Mouse (Mus musculus): ENCODE measurements around the gene Gm9970. TPM values are rescaled to one million over a fixed set of nuclear protein-coding genes. Genes with fewer than 3 reads are reported as not detected.
A peak's percentile ranks its signal among the peaks of the same experiment; 100 is the strongest.

Gm9970 gene
- total and polyA plus RNA-seq, 3 experiments, result 0.10 TPM; not detected in 2

DNA sequence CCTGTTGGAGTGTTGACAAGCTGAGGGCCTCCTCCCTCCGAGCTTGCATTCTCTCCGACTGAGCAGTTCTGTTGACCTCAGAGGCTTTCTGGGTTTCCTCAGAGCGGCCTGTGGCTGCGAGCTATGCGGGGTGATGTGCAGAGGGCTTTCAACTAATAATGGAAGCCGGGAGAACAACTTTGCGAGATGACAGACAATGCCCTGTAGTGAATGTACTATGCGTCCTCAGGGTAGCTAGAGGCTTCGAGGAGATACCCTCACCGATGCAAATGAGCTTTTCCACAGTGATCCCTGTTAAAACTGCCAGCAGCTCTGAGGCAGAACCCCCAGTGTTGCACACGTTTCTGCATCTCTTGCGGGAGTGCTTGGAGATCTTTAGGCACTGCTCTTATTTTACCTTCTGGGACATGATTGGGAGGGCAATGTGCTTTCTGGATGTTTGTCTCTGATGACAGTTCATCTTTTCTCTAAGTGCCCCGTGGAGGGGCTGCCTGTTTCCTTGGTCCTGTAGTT is 546 bp upstream of the Gm9970 start:
- H3K9me3 ChIP-seq (replicated peaks), result no peaks in the 10 kb centered on the region
- peak overlapping the region; percentile 92 for H3K4me3 ChIP-seq (ENCODE audit: low read depth, low read length)
- TF ChIP-seq GATA2 (IDR thresholded peaks at IDR 0.05; ENCODE audit: borderline replicate concordance, low read depth, low read length) (no peak), CTCF (IDR thresholded peaks at IDR 0.05; ENCODE audit: low read depth, low read length) (no peak), GATA1 (IDR thresholded peaks at IDR 0.05; ENCODE audit: borderline replicate concordance, low read length) (no peak), TAL1 (conservative IDR thresholded peaks at IDR 0.05; ENCODE audit: low read depth, low read length) (no peak), POLR2AphosphoS5 (IDR thresholded peaks at IDR 0.05; ENCODE audit: insufficient replicate concordance, low read depth, low read length) (no peak)
- DNase-seq (ENCODE audit: low spot score), result no peak
- peaks cover 14% of the 10 kb centered on the region for H3K4me1 ChIP-seq (ENCODE audit: insufficient read depth, low read depth, low read length)
- H3K36me3 ChIP-seq (replicated peaks), result peaks cover 31% of the 10 kb centered on the region
- peaks cover 3% of the 10 kb centered on the region; the same call in 1 of the 2 replicates for H3K27me3 ChIP-seq (ENCODE audit: insufficient read depth, low read length)
- no peak for ATAC-seq (ENCODE audit: extremely low read depth, insufficient number of reproducible peaks, low FRiP score, poor library complexity, severe bottlenecking)

DNA sequence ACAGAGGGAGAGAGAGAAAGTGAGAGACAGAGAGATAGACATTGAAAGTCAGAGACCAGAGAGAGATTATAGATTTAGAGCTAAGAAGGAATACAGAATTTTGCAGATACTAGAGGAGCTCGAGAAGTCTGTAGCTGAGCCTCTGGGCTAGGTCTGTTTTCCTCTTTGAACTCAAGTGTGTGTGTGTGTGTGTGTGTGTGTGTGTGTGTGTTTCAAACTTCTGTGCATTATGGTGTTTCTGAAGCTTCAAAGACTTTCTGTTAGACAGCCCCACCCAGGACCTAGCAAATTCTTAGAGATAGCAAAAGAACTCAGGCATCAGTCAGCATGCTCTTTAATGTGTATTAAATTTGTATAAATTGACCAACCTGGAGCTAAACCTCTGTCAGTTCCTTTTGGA is 14.4 kb downstream of the Gm9970 start:
- H3K4me3 ChIP-seq (ENCODE audit: low read depth, low read length), result no peak overlapping the region
- H3K36me3 ChIP-seq (replicated peaks), result no peaks in the 10 kb centered on the region
- peaks cover 9% of the 10 kb centered on the region; the same call in 1 of the 2 replicates for H3K4me1 ChIP-seq (ENCODE audit: insufficient read depth, low read depth, low read length)
- DNase-seq (ENCODE audit: low spot score), result no peak
- no peak for ATAC-seq (ENCODE audit: extremely low read depth, insufficient number of reproducible peaks, low FRiP score, poor library complexity, severe bottlenecking)
- TF ChIP-seq CTCF (IDR thresholded peaks at IDR 0.05; ENCODE audit: low read depth, low read length) (no peak), POLR2AphosphoS5 (IDR thresholded peaks at IDR 0.05; ENCODE audit: insufficient replicate concordance, low read depth, low read length) (no peak), TAL1 (conservative IDR thresholded peaks at IDR 0.05; ENCODE audit: low read depth, low read length) (no peak), GATA1 (IDR thresholded peaks at IDR 0.05; ENCODE audit: borderline replicate concordance, low read length) (no peak), GATA2 (IDR thresholded peaks at IDR 0.05; ENCODE audit: borderline replicate concordance, low read depth, low read length) (no peak)
- no peaks in the 10 kb centered on the region for H3K9me3 ChIP-seq (replicated peaks)
- peaks cover 4% of the 10 kb centered on the region; the same call in 1 of the 2 replicates for H3K27me3 ChIP-seq (ENCODE audit: insufficient read depth, low read length)

DNA sequence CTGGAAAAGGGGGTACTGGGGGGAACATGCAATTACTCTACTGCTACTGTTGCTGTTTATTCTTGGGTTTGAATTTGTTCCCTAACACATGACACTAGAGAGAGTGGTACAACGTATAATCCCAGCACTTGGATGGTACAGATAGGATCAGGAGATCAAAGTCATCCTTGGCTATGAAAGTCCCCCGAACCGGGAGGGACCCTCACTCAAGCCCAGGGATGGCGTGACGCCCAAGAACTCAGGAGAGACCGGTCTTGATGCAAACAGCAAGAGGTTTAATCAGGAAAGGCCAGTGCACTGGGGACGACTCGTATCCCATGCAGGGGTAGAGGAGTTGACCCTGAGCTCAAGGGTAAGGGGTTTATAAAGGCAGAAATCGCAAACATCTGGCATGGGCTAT is 18.3 kb downstream of the Gm9970 start:
- Histone ChIP-seq H3K4me1 (ENCODE audit: insufficient read depth, low read depth, low read length) (peaks cover 16% of the 10 kb centered on the region), H3K4me3 (ENCODE audit: low read depth, low read length) (no peak overlapping the region), H3K9me3 (replicated peaks) (no peaks in the 10 kb centered on the region), H3K27me3 (ENCODE audit: insufficient read depth, low read length) (no peaks in the 10 kb centered on the region), H3K36me3 (replicated peaks) (no peaks in the 10 kb centered on the region)
- no peak for ATAC-seq (ENCODE audit: extremely low read depth, insufficient number of reproducible peaks, low FRiP score, poor library complexity, severe bottlenecking)
- no peak for DNase-seq (ENCODE audit: low spot score)
- TF ChIP-seq GATA2 (IDR thresholded peaks at IDR 0.05; ENCODE audit: borderline replicate concordance, low read depth, low read length) (no peak), POLR2AphosphoS5 (IDR thresholded peaks at IDR 0.05; ENCODE audit: insufficient replicate concordance, low read depth, low read length) (no peak), GATA1 (IDR thresholded peaks at IDR 0.05; ENCODE audit: borderline replicate concordance, low read length) (no peak), TAL1 (conservative IDR thresholded peaks at IDR 0.05; ENCODE audit: low read depth, low read length) (no peak), CTCF (IDR thresholded peaks at IDR 0.05; ENCODE audit: low read depth, low read length) (no peak)

GRCm38 (mm10) chr5:31221304-31221945 is 19.6 kb downstream of the Gm9970 start:
- DNase-seq (ENCODE audit: low spot score), result peak; percentile 51
- ATAC-seq (ENCODE audit: extremely low read depth, insufficient number of reproducible peaks, low FRiP score, poor library complexity, severe bottlenecking), result 0 out of 2 replicates have a peak, but pooled peaks have one; percentile 47
- Histone ChIP-seq H3K27me3 (ENCODE audit: insufficient read depth, low read length) (no peaks in the 10 kb centered on the region), H3K4me1 (ENCODE audit: insufficient read depth, low read depth, low read length) (peaks cover 21% of the 10 kb centered on the region), H3K4me3 (ENCODE audit: low read depth, low read length) (peak overlapping the region; percentile 99), H3K9me3 (replicated peaks) (no peaks in the 10 kb centered on the region), H3K36me3 (replicated peaks) (peaks cover 4% of the 10 kb centered on the region)
- TF ChIP-seq CTCF (IDR thresholded peaks at IDR 0.05; ENCODE audit: low read depth, low read length) (peak; percentile 4; the same call in 1 of the 2 replicates), GATA1 (IDR thresholded peaks at IDR 0.05; ENCODE audit: borderline replicate concordance, low read length) (no peak)

GRCm38 (mm10) chr5:31220448-31221303 is 20.4 kb downstream of the Gm9970 start, which contains the start of gene Ppm1g:
Gene Ppm1g, minus strand, starts transcription at chr5:31220687.
- Histone ChIP-seq H3K4me3 (ENCODE audit: low read depth, low read length) (peak within 1 kb of the TSS; percentile 99), H3K9me3 (replicated peaks) (no peaks in the 10 kb centered on the region), H3K27me3 (ENCODE audit: insufficient read depth, low read length) (no peaks in the 10 kb centered on the region), H3K4me1 (ENCODE audit: insufficient read depth, low read depth, low read length) (peaks cover 25% of the 10 kb centered on the region), H3K36me3 (replicated peaks) (peaks cover 12% of the 10 kb centered on the region)
- ATAC-seq (ENCODE audit: extremely low read depth, insufficient number of reproducible peaks, low FRiP score, poor library complexity, severe bottlenecking) (peak; percentile 71), DNase-seq (ENCODE audit: low spot score) (peak; percentile 90)
- TF ChIP-seq GATA1 (IDR thresholded peaks at IDR 0.05; ENCODE audit: borderline replicate concordance, low read length), result no peak
- 0 out of 2 replicates have a peak, but pooled peaks have one; percentile 69 for TF ChIP-seq POLR2AphosphoS5 (IDR thresholded peaks at IDR 0.05; ENCODE audit: insufficient replicate concordance, low read depth, low read length)
- TF ChIP-seq GATA2 (IDR thresholded peaks at IDR 0.05; ENCODE audit: borderline replicate concordance, low read depth, low read length), result no peak
- TF ChIP-seq TAL1 (conservative IDR thresholded peaks at IDR 0.05; ENCODE audit: low read depth, low read length), result no peak
- no peak for TF ChIP-seq CTCF (IDR thresholded peaks at IDR 0.05; ENCODE audit: low read depth, low read length)

GRCm38 (mm10) chr5:31219911-31220447 is 21.1 kb downstream of the Gm9970 start:
- no peak for TF ChIP-seq CTCF (IDR thresholded peaks at IDR 0.05; ENCODE audit: low read depth, low read length)
- TF ChIP-seq TAL1 (conservative IDR thresholded peaks at IDR 0.05; ENCODE audit: low read depth, low read length), result no peak
- TF ChIP-seq GATA2 (IDR thresholded peaks at IDR 0.05; ENCODE audit: borderline replicate concordance, low read depth, low read length), result no peak
- no peak for TF ChIP-seq GATA1 (IDR thresholded peaks at IDR 0.05; ENCODE audit: borderline replicate concordance, low read length)
- no peak for TF ChIP-seq POLR2AphosphoS5 (IDR thresholded peaks at IDR 0.05; ENCODE audit: insufficient replicate concordance, low read depth, low read length)

More at GRCm38 (mm10) chr5:31219911-31220447, 21.1 kb downstream of the Gm9970 start:
- Histone ChIP-seq H3K4me1 (ENCODE audit: insufficient read depth, low read depth, low read length) (peaks cover 30% of the 10 kb centered on the region), H3K9me3 (replicated peaks) (no peaks in the 10 kb centered on the region), H3K27me3 (ENCODE audit: insufficient read depth, low read length) (no peaks in the 10 kb centered on the region), H3K4me3 (ENCODE audit: low read depth, low read length) (peak overlapping the region; percentile 99), H3K36me3 (replicated peaks) (peaks cover 17% of the 10 kb centered on the region)
- DNase-seq (ENCODE audit: low spot score) (peak; percentile 35), ATAC-seq (ENCODE audit: extremely low read depth, insufficient number of reproducible peaks, low FRiP score, poor library complexity, severe bottlenecking) (no peak)
